Mouse (Mus musculus) neural tube, embryonic 12.5 days (tissue): ENCODE measurements around the gene 1700056E22Rik. TPM values are rescaled to one million over a fixed set of nuclear protein-coding genes. Genes with fewer than 3 reads are reported as not detected.

Source experiments
- ATAC-seq: fragments of 200-750 bp; cut with Nextera tagmentation; 2 replicates; pipeline ENCODE4 v1.8.0; 2017; ENCODE audit warnings: low read depth, mild to moderate bottlenecking, moderate TSS enrichment, moderate library complexity; ENCODE audit not compliant: low FRiP score
- H3K27ac ChIP-seq: fragments of 300-500 bp; sonication (generic); 2 replicates; pipeline ENCODE4 v1.5.1; 2016
- H3K27me3 ChIP-seq: fragments of 300-500 bp; sonication (generic); replicated peaks from 2 replicates; pipeline ENCODE4 v1.6.1; 2016; ENCODE audit warnings: mild to moderate bottlenecking
- H3K36me3 ChIP-seq: fragments of 300-500 bp; sonication (generic); 2 replicates; pipeline ENCODE4 v1.6.1; 2016; ENCODE audit warnings: mild to moderate bottlenecking
- H3K4me1 ChIP-seq: fragments of 300-500 bp; sonication (generic); 2 replicates; pipeline ENCODE4 v1.6.1; 2016
- H3K4me2 ChIP-seq: fragments of 300-500 bp; sonication (generic); replicated peaks from 2 replicates; pipeline ENCODE4 v1.6.1; 2016; ENCODE audit warnings: mild to moderate bottlenecking
- H3K4me3 ChIP-seq: fragments of 300-500 bp; sonication (generic); 2 replicates; pipeline ENCODE4 v1.5.1; 2016
- H3K9ac ChIP-seq: fragments of 300-500 bp; sonication (generic); 2 replicates; pipeline ENCODE4 v1.6.1; 2016; ENCODE audit warnings: mild to moderate bottlenecking
- H3K9me3 ChIP-seq: fragments of 300-500 bp; sonication (generic); 2 replicates; pipeline ENCODE4 v1.6.1; 2016; ENCODE audit warnings: mild to moderate bottlenecking
- WGBS: fragments of 180-500 bp; shearing (Covaris S2); methylation state at CpG from one replicate; pipeline ENCODE4 v1.1.7; 2016; 5-methylcytosine and 5-hydroxymethylcytosine counted together
- polyA plus RNA-seq: library from polyadenylated mRNA; unstranded; fragments of >200 nt; fragmentation: Nextera tagmentation; extraction: Ambion mirVana; gene quantifications from 2 replicates; pipeline ENCODE4 v1.2.1, GENCODE M21; 2016

The 1700056E22Rik gene
- polyA plus RNA-seq, 1 experiment from 2014 or later: 1.5 TPM

GRCm38 (mm10) chr1:184013106-184013505, 21.0 kb downstream of the 1700056E22Rik start, which contains the start of gene Dusp10:
Gene Dusp10, plus strand, starts transcription at chr1:184013302.
- Histone ChIP-seq H3K36me3 (no peaks in the 10 kb centered on the region), H3K9ac (no peak within 1 kb of the TSS), H3K27ac (no peak within 1 kb of the TSS), H3K27me3 (no peaks in the 10 kb centered on the region), H3K9me3 (no peaks in the 10 kb centered on the region), H3K4me3 (no peak within 1 kb of the TSS), H3K4me2 (no peak within 1 kb of the TSS), H3K4me1 (no peaks in the 10 kb centered on the region)
- ATAC-seq: no peak
- WGBS: 86% methylated on average over 4 of the region's 4 CpGs

DNA sequence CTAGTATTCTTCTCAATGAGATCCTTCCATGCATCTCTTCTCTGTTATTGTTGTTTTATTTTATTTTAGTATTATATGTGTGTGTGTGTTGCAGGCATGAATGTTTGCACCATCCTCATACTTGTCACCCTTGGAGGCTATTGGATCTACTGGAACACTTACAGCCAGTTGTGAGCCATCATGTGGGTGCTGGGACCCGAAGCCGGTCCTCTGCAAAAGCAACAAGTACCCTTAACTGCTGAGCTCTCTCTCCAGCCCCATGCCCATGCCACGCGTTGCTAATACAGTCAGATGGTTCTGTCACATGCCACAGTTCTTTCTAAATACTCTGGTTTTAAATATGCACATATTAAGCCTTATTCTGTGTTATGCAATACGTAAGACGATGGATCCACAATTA, 22.8 kb downstream of the 1700056E22Rik start:
- Histone ChIP-seq H3K4me1 (no peaks in the 10 kb centered on the region), H3K4me2 (no peak overlapping the region), H3K4me3 (no peak overlapping the region), H3K27me3 (no peaks in the 10 kb centered on the region), H3K9me3 (no peaks in the 10 kb centered on the region), H3K36me3 (no peaks in the 10 kb centered on the region), H3K9ac (no peak overlapping the region), H3K27ac (no peak overlapping the region)
- WGBS: 97% methylated on average over 6 of the region's 6 CpGs
- no peak for ATAC-seq

- no peak overlapping the region for H3K4me2 ChIP-seq
- ATAC-seq: no peak
- no peak overlapping the region for H3K4me3 ChIP-seq
- no peak overlapping the region for H3K27ac ChIP-seq
- H3K4me1 ChIP-seq: peaks cover 3% of the 10 kb centered on the region; the same call in 1 of the 2 replicates
- no peak overlapping the region for H3K9ac ChIP-seq
- no peaks in the 10 kb centered on the region for H3K36me3 ChIP-seq
- H3K27me3 ChIP-seq: no peaks in the 10 kb centered on the region
- no peaks in the 10 kb centered on the region for H3K9me3 ChIP-seq
These were observed 28.0 kb downstream of the 1700056E22Rik start for GRCm38 (mm10) chr1:184006086-184006485.

GRCm38 (mm10) chr1:184005315-184006058, 28.6 kb downstream of the 1700056E22Rik start:
- H3K27ac ChIP-seq: no peak overlapping the region
- no peaks in the 10 kb centered on the region for H3K9me3 ChIP-seq
- 77% methylated on average over 6 of the region's 6 CpGs for WGBS
- H3K4me3 ChIP-seq: no peak overlapping the region
- no peaks in the 10 kb centered on the region for H3K36me3 ChIP-seq
- H3K27me3 ChIP-seq: no peaks in the 10 kb centered on the region
- ATAC-seq: no peak
- H3K4me1 ChIP-seq: peaks cover 3% of the 10 kb centered on the region; the same call in 1 of the 2 replicates
- H3K9ac ChIP-seq: no peak overlapping the region
- H3K4me2 ChIP-seq: no peak overlapping the region

GRCm38 (mm10) chr1:184004311-184004710, 29.8 kb downstream of the 1700056E22Rik start:
- H3K4me2 ChIP-seq: no peak overlapping the region
- H3K36me3 ChIP-seq: no peaks in the 10 kb centered on the region
- no peak overlapping the region for H3K9ac ChIP-seq
- no peaks in the 10 kb centered on the region for H3K27me3 ChIP-seq
- no peaks in the 10 kb centered on the region for H3K9me3 ChIP-seq
- no peak overlapping the region for H3K4me3 ChIP-seq
- peaks cover 3% of the 10 kb centered on the region; the same call in 1 of the 2 replicates for H3K4me1 ChIP-seq
- WGBS: 32% methylated on average over 2 of the region's 2 CpGs
- H3K27ac ChIP-seq: no peak overlapping the region
- peak; percentile 58; the same call in 1 of the 2 replicates for ATAC-seq

GRCm38 (mm10) chr1:184002470-184002869, 31.6 kb downstream of the 1700056E22Rik start:
- Histone ChIP-seq H3K36me3 (no peaks in the 10 kb centered on the region), H3K27me3 (no peaks in the 10 kb centered on the region), H3K9me3 (no peaks in the 10 kb centered on the region), H3K4me2 (no peak overlapping the region), H3K27ac (no peak overlapping the region), H3K4me3 (no peak overlapping the region), H3K9ac (no peak overlapping the region), H3K4me1 (peaks cover 3% of the 10 kb centered on the region; the same call in 1 of the 2 replicates)
- no peak for ATAC-seq
- 86% methylated on average over 2 of the region's 2 CpGs for WGBS

- Histone ChIP-seq H3K27me3 (no peaks in the 10 kb centered on the region), H3K4me1 (no peaks in the 10 kb centered on the region), H3K36me3 (no peaks in the 10 kb centered on the region), H3K9ac (no peak overlapping the region), H3K4me3 (no peak overlapping the region), H3K4me2 (no peak overlapping the region), H3K9me3 (no peaks in the 10 kb centered on the region), H3K27ac (no peak overlapping the region)
- WGBS: 84% methylated on average over 2 of the region's 2 CpGs
- ATAC-seq: no peak
These were observed 36.9 kb downstream of the 1700056E22Rik start for GRCm38 (mm10) chr1:183997207-183997606.

- Histone ChIP-seq H3K9me3 (no peaks in the 10 kb centered on the region), H3K27me3 (no peaks in the 10 kb centered on the region), H3K9ac (no peak overlapping the region), H3K36me3 (no peaks in the 10 kb centered on the region), H3K4me1 (no peaks in the 10 kb centered on the region), H3K4me3 (no peak overlapping the region), H3K27ac (no peak overlapping the region), H3K4me2 (no peak overlapping the region)
- 90% methylated on average over 2 of the region's 2 CpGs for WGBS
- ATAC-seq: no peak
These were observed 42.2 kb downstream of the 1700056E22Rik start for GRCm38 (mm10) chr1:183991921-183992320.

DNA sequence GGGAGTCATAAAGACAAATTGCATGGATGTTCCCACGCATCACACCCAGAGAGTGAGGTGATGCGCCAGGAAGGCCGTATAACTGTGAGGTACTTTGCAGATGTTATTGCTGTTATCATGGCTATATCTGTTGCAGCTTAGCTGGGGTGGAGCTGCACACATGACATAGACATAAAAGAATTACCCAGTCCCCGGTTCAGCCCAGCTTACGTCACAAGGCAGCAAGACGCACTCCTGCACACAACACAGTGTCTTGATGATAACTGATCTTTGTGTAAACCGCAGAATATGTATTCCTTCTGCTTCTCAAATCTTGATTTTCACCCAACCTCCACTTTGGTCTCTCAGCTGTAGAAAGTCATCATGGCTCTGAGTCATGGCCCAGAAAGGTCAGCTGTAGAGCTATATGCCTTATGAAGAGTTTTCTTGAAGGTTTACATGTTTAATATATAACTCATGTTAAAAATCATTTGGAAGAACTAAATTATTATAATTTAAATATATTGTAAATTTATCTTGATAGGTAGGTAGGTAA, 46.3 kb downstream of the 1700056E22Rik start:
- no peaks in the 10 kb centered on the region for H3K4me1 ChIP-seq
- no peak overlapping the region for H3K4me3 ChIP-seq
- H3K9me3 ChIP-seq: no peaks in the 10 kb centered on the region
- 95% methylated on average over 7 of the region's 7 CpGs for WGBS
- no peak overlapping the region for H3K4me2 ChIP-seq
- no peak overlapping the region for H3K27ac ChIP-seq
- H3K27me3 ChIP-seq: no peaks in the 10 kb centered on the region
- no peak for ATAC-seq
- no peaks in the 10 kb centered on the region for H3K36me3 ChIP-seq
- no peak overlapping the region for H3K9ac ChIP-seq

Other genes starting within 250 kb of the 1700056E22Rik start
- gene Dusp10, start 21.0 kb downstream of the 1700056E22Rik start, polyA plus RNA-seq: 6.6 and 6.8 TPM in 2 replicates